Mouse (Mus musculus): ENCODE data around the gene Cacna1c.

DNA sequence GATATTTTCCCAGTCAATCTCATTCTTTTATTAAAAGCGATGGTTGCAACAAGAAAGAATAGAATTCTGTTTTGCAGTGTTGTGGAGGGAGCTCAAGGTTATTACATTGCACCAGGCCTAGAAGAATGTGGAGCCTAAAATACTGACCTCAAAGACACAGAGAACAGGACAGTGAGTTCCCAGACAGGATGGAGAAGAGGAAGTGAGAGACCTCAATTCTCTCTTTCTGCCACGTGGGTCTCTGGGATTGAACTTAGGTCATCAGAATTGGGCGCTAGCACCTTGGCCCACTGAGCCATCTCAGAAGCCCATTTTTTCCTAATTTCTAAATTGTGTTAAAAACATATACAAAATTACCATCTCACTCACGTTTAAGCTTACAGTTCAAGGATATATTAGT, 501.6 kb downstream of the Cacna1c start:
- TF ChIP-seq CTCF (IDR thresholded peaks at IDR 0.05; ENCODE audit: low read depth, low read length), result no peak
- TF ChIP-seq POLR2A (IDR thresholded peaks at IDR 0.05; ENCODE audit: borderline replicate concordance, low read depth, low read length), result no peak
